Mouse (Mus musculus): ENCODE data around the gene Map4k1. TPM values are rescaled to one million over a fixed set of nuclear protein-coding genes. Genes with fewer than 3 reads are reported as not detected.

The Map4k1 gene
- polyA plus RNA-seq (2012; rRNA removed; ENCODE audit: low replicate concordance), result 39.4 and 98.8 TPM in 2 replicates

GRCm38 (mm10) chr7:28981651-28982273 lies at the start of gene Map4k1, which contains the start of gene Eif3k:
Gene Map4k1 (plus strand): TSS chr7:28982050.
Gene Eif3k (minus strand): TSS chr7:28981864.

GRCm38 (mm10) chr7:28961927-28962670 lies 19.8 kb upstream of the Map4k1 start, which contains the start of gene Actn4:
Gene Actn4 (minus strand): TSS chr7:28962340.

Other genes starting within 250 kb of the Map4k1 start
- 47.7 and 130 TPM in 2 replicates for gene Mrps12, start 240.2 kb upstream of the Map4k1 start, polyA plus RNA-seq (2012; rRNA removed; ENCODE audit: low replicate concordance)
- 25.3 and 32.9 TPM in 2 replicates for gene Sars2, start 240.1 kb upstream of the Map4k1 start, polyA plus RNA-seq (2012; rRNA removed; ENCODE audit: low replicate concordance)
- gene Ccer2, start 225.9 kb upstream of the Map4k1 start, polyA plus RNA-seq (2012; rRNA removed; ENCODE audit: low replicate concordance), result not detected in 2 replicates
- 79.4 and 91.0 TPM in 2 replicates for gene Sirt2, start 215.3 kb upstream of the Map4k1 start, polyA plus RNA-seq (2012; rRNA removed; ENCODE audit: low replicate concordance)
- 34.4 and 86.5 TPM in 2 replicates for gene Nfkbib, start 214.5 kb upstream of the Map4k1 start, polyA plus RNA-seq (2012; rRNA removed; ENCODE audit: low replicate concordance)
- 17.7 and 28.4 TPM in 2 replicates for gene Rinl, start 193.1 kb upstream of the Map4k1 start, polyA plus RNA-seq (2012; rRNA removed; ENCODE audit: low replicate concordance)
- gene Hnrnpl, start 173.5 kb upstream of the Map4k1 start, polyA plus RNA-seq (2012; rRNA removed; ENCODE audit: low replicate concordance), result 175 and 340 TPM in 2 replicates
- gene Ech1, start 156.8 kb upstream of the Map4k1 start, polyA plus RNA-seq (2012; rRNA removed; ENCODE audit: low replicate concordance), result 446 and 756 TPM in 2 replicates
- gene Lgals4, start 148.2 kb upstream of the Map4k1 start, polyA plus RNA-seq (2012; rRNA removed; ENCODE audit: low replicate concordance), result 26.0 and 45.3 TPM in 2 replicates
- gene Lgals7, start 118.2 kb upstream of the Map4k1 start, polyA plus RNA-seq (2012; rRNA removed; ENCODE audit: low replicate concordance), result 41.0 and 66.0 TPM in 2 replicates
- gene Capn12, start 100.6 kb upstream of the Map4k1 start, polyA plus RNA-seq (2012; rRNA removed; ENCODE audit: low replicate concordance), result 0.96 and 1.6 TPM in 2 replicates
- 254 and 325 TPM in 2 replicates for gene Actn4, start 19.7 kb upstream of the Map4k1 start, polyA plus RNA-seq (2012; rRNA removed; ENCODE audit: low replicate concordance)
- gene Eif3k, start 186 bp upstream of the Map4k1 start, polyA plus RNA-seq (2012; rRNA removed; ENCODE audit: low replicate concordance), result 210 and 305 TPM in 2 replicates
- gene Ryr1, start 143.1 kb downstream of the Map4k1 start, polyA plus RNA-seq (2012; rRNA removed; ENCODE audit: low replicate concordance), result 0.22 and 113 TPM in 2 replicates
- gene Rasgrp4, start 152.8 kb downstream of the Map4k1 start, polyA plus RNA-seq (2012; rRNA removed; ENCODE audit: low replicate concordance), result 25.0 and 28.6 TPM in 2 replicates
- gene Fam98c, start 174.2 kb downstream of the Map4k1 start, polyA plus RNA-seq (2012; rRNA removed; ENCODE audit: low replicate concordance), result 36.1 and 55.5 TPM in 2 replicates
- gene Ggn, start 188.2 kb downstream of the Map4k1 start, polyA plus RNA-seq (2012; rRNA removed; ENCODE audit: low replicate concordance), result 0.88 and 3.1 TPM in 2 replicates
- 9.3 and 9.6 TPM in 2 replicates for gene Spred3, start 188.4 kb downstream of the Map4k1 start, polyA plus RNA-seq (2012; rRNA removed; ENCODE audit: low replicate concordance)
- 153 and 255 TPM in 2 replicates for gene Psmd8, start 198.7 kb downstream of the Map4k1 start, polyA plus RNA-seq (2012; rRNA removed; ENCODE audit: low replicate concordance)
- 2.6 and 6.7 TPM in 2 replicates for gene Catsperg1, start 232.0 kb downstream of the Map4k1 start, polyA plus RNA-seq (2012; rRNA removed; ENCODE audit: low replicate concordance)